Mouse (Mus musculus) 3T3-L1 (cell line): ENCODE measurements around the gene Pnpla7.

Experiments
- DNase-seq: peaks from one replicate; pipeline ENCODE4 v3.0.0-alpha.2; 2015; ENCODE audit warnings: low read depth, low spot score

Pnpla7 gene

DNA sequence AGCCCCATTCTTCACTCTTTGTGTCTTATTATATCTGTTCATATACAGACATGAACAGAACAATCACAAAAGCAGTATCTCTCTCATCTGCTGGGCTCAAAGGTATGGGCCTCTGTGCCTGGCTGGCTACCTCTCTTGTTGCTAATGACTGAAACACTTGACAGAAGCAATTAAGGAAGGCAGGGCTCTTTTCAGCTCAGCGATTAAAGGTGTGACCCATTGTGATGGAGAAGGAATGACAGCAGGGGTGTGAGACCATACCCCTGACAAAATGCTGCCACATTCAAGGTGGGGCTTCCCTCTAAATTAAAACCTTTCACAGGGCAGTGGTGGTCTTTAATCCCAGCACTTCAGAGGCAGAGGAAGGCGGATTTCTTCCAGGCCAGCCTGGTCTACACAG, 11.9 kb downstream of the Pnpla7 start:
- DNase-seq: no peak

DNA sequence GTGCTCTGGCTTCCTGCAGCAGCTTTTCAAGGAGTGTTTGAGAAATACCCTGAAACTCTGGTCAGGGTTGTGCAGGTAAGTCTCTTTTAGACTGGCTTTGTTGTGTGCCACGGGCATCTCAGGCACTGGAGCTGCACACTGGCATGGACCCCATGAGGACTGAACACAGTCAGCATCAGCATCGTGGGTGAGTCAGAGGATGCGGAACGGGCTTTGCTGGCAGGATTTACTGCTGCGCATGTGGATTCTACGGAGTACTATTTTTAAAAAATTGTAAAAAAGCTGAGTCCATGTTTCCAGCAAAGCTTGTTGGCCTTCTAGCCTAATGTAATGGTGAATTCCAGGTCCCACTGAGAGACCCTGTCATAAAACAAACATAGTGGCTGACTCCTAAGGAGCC, 19.5 kb downstream of the Pnpla7 start:
- no peak for DNase-seq

DNA sequence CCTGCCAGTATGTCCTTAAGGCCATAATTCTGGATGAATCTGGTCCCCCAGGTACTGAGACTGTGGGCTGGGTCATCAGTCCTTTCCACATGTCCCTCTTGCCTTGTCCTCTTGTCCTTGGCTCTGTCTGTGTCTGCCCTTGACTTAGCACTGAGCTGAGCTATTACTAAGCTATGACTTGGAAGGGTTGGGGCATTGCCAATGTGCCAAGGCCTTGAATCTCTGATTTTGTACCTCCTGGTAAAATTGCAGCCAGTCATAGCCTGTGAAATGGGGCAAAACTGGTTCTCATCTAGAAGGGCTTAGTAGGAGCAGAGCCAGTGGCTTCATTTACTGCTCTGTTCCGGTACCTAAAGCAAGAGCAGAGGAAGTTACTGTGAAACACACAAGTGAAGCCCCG, 20.6 kb downstream of the Pnpla7 start:
- no peak for DNase-seq

DNA sequence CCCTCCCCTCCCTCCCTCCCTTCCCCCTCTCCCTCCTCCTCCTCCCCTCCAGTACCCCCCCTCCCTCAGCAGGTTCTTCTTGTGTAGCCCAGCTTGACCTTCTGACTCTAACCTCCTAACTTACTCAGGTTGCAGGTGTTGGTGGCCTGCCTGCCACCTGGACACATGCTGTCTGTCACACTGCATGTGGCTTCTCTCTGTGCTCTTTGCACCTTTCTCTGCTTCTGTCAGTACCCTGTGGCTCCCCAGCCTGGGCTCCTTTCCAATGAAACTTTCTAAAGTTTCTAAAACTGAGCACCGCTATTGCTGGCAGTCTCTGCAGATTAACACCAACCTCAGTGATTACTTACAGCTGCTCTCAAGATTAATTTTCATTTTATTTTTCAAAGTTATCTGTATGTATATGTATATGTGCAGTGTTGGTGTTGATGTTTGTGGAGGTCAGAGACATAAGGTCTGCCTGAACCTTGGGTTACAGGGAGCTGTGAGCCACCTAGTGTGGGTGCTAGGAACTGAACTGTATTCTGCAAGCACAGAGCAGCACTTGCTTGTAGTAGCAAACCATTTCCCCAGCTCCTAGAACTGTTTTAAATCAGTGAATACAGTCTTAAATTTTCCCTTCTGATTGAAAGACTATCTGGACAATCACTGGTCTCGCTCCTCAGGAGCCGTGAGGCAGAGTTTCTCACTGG, 24.9 kb downstream of the Pnpla7 start:
- peak; percentile 35 for DNase-seq

DNA sequence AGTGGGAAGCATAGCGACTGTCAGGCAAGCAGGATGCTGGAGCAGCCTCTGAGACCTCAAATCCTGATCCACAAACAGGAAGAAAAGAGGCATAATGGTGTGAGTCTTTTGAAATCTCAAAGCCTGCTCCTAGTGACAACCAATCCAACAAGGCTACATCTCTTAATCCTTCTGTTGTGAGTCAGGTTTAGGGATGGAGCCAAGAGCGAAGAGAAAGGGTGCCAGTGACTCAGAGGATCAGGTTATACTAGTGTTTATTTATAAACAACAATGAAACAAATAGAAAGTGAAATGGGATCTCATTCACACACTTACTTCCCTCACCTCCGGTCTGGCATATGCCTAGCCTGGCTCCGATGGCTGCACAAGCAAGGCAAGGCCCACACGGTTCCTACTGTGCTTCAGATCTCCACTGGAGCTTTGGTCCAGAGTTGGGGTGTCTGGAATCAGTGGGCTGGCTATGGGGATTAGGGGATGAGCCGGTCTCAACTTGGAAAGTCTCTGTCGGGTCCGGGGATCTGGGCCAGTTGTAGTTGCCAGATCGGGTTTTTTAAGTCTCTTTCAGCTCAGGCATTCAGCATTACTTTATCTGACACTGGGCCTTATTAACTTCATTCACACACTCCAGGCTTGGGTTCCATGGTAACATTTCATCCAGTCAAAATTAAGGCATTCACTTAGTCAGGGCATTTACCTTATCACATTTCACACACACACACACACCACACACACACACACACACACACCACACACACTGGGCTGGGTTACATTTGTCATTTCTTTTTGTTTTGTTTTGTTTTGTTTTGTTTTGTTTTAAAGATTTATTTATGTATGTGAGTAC, 28.3 kb downstream of the Pnpla7 start:
- DNase-seq: peak; percentile 60

DNA sequence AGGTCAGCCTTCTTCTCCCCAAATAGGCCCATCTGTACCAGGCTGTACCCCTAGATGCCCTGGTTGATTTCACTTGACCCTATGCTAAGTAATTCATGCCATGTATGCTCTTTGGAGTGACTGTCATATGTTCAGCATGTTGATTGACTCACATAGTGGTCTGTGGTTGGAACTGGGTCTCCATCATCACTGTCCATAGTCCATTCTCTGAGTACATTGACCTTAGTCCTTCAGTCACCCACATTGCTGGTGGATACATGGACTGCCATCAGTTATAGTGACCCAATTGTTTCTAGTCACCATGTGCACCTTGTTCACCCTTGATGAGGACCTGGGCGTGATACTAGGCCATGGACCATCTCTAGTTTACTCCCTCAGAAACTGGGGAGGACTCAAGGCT, 30.9 kb downstream of the Pnpla7 start:
- no peak for DNase-seq

DNA sequence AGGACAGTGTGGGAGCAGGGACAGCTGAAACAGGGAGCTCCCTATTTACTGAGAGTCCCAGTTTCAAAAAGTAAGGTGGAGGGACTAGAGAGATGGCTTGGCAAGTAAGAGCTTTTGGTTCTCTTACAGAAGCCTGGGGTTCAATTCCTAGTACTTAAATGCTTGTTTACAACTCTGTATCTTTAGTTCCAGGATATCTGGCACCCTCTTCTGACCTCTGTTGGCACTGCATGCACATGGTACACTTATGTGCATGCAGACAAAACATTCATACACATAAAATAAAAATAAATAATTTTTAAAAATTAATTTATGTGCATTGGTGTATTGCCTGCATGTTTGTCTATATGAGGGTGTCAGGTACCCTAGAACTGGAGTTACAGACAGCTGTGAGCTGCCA, 32.4 kb downstream of the Pnpla7 start:
- peak; percentile 27 for DNase-seq

DNA sequence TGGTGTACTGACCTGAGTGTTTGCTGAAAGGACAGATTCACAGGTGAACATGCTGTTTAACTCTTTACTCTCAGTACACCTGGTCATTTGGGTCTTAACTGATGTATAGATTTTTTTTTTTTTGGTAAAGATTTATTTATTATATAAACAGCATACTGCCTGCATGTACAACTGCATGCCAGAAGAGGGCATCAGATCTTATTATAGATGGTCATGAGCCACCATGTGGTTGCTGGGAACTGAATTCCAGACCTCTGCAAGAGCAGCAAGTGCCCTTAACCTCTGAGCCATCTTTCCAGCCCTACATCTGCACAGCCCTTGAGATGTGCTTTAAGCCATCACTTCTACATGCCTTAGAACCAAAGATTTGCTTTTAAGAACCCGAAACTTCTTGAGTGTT, 46.8 kb downstream of the Pnpla7 start:
- peak; percentile 8 for DNase-seq

DNA sequence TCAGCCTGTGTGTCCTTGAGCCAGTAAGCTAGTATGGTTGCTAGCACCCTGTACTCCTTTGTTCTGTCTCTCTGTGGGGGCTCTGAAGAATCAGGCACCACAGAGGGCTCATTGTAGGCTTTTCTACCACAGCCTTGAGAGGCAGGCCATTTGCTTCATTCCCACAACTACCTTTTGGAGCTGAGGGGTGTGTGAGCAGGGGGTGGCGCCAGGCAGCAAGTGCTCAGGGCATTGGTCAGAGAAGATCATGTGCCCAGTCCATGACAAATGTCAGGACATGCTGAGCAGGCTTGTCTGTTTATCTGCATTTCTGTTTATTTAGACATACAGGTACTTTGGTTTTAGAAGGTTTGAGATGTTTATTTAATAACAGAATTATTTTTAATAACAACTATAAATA, 49.3 kb downstream of the Pnpla7 start:
- no peak for DNase-seq

DNA sequence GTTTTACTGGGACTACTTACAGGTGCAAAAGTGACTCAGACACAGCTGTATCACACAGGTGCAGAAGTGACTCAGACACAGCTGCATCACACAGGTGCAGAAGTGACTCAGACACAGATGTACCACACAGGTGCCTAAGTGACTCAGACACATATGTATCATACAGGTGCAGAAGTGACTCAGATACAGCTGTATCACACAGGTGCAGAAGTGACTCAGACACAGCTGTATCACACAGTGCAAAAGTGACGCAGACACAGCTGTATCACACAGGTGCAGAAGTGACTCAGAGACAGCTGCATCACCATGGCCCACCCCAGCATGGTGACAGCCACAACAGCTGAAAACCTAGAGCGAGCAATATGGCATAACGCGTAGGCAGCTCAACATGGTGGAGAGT, 59.2 kb downstream of the Pnpla7 start:
- no peak for DNase-seq

DNA sequence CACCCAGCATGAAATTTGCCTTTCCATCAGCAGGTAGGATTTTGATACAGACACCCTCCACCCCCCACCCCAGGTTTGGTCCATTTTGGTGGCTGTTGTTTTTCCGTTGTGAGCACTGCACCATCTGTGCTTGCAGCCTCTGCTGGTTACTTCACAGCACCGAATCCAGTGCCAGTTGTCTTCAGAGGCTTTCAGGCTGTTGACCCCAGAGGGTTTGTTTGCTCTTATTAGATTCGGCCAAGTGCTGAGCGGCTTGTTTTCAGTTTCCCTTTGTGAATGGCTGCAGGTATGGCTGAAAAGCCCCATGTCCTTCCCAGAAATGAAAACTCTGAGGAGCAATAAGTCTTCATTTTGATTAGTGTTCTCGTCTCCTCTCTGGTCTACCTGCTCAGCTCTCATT, 64.3 kb downstream of the Pnpla7 start:
- DNase-seq: no peak

DNA sequence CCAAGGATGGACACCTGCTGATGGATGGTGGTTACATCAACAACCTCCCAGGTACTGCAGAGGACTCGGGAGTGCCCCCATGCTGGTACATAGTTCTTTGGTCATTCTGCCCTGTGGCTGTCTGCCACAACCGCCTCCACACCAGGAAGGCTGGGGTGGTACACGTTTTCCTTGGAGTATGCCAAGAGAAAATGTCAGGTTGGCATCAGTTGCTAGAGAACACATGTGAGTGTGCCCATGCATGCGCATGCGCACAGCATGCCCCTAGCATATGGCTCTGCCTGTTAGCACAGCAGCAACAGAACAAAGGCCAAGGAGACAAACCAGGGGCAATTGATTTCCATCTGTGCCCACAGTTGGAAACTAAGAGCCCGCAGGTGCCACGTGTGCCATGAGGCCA, 75.1 kb downstream of the Pnpla7 start:
- no peak for DNase-seq

DNA sequence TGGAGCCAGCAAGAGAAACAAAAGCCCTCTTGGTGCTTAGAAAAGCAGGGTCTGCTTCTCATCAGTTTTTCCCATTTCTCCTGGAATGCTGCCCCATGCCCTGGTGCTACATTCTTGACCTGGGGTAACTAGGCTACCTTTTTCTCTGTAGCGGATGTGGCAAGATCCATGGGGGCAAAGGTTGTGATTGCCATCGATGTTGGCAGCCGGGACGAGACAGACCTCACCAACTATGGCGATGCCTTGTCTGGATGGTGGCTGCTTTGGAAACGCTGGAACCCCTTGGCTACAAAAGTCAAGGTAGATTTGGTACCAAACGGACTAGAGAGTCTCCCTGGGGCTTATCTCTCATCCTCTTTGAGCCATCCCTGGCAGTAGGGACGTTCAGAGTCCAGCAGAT, 75.6 kb downstream of the Pnpla7 start:
- DNase-seq: no peak

DNA sequence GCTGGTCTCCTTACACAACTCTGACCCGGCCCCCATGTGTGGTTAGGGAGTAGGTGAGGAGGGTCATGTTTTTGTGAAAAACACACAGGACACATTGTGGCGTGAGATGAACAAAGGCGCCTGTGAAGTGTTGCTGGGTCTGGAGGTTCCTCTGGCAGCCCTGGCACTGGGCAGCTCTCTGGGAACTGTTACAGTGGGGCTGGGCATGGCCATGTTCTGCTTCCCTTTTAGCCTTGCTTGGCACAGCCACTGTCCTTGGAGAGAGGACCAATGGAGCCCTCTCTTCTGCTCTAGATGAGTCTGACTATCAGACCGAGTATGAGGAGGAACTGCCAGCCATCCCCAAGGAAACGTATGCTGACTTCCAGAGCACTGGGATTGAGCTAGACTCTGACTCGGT, 77.3 kb downstream of the Pnpla7 start:
- no peak for DNase-seq

DNA sequence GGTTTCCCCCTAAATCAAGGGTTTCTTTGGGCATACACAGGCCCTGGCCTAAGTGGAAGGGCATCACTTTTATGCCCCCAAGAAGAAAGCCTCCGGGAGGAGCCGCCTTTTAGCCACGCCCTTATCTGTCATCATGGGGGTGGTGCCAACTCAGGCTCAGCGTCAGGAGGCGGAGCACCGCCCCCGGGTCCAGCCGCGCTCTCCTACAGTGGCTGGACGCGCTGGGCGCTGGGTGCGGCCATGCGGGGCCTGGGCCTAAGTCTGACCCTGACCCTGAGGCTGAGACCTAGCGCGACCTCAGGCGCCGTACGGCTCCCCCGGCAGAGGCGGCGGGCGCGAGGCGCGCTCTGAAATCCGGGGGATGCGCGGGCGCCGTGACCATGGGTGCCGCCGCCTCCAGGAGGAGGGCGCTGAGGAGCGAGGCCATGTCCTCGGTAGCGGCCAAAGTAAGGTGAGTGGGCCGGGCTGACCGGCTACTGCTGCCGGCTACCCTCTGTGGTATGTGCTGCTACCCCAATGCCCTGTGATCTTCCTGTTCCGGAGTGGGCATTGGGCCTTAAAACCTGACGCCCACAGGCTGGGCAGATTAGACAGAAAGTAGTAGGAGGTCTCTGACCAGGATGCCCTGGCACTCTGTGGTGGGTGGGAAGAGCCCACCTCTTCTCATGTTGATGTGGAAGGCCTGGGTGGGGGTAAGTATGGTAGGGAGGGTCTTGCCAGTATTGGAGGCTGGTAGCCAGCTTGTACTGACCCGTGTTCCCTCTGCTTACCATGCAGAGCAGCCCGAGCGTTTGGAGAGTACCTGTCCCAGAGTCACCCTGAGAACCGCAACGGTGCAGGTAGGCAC, 78.6 kb downstream of the Pnpla7 start, which contains the start of gene Nsmf:
Gene Nsmf (plus strand): TSS at position 135 of the 847 bp plus-strand sequence.
- peak; percentile 83 for DNase-seq

DNA sequence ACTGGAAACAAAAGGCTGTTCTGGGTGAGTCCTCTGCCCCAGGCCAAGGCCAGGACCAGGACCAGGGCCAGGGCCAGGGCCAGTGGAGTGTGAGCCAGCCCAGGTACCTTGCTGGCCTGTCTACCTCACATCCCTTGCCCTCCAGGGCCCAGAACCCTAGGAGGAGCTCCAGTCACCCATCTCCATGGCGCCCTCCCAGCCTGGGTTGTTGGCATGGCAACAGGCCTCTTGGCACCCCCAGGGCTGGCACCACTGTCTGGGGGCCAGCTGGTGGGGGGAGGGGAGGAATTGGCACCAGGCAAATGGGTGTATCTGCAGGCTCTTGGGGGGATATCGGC, 79.2 kb downstream of the Pnpla7 start:
- peak; percentile 29 for DNase-seq

DNA sequence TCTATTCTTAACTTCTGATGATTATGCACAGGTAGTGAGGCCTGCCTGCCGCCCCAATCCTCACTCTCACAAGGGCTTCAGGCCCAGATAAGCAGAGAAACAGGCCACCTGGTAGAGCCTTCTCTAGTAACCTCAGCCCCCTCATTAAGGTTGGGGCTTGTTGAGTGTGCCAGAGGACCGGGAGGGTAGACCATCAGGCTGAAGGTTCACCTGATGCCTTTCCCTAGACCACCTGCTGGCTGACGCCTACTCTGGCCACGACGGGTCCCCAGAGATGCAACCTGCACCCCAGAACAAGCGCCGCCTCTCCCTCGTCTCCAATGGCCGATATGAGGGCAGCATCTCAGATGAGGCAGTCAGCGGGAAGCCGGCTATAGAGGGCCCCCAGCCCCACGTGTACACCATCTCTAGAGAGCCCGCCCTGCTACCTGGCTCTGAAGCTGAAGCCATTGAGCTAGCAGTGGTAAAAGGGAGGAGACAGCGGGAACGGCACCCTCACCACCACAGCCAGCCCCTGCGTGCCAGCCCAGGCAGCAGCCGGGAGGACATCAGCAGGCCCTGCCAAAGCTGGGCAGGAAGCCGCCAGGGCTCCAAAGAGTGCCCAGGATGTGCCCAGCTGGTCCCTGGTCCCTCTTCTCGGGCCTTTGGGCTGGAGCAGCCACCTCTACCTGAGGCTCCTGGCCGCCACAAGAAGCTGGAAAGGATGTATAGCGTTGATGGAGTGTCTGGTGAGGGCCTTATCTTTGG, 79.7 kb downstream of the Pnpla7 start:
- DNase-seq: no peak

DNA sequence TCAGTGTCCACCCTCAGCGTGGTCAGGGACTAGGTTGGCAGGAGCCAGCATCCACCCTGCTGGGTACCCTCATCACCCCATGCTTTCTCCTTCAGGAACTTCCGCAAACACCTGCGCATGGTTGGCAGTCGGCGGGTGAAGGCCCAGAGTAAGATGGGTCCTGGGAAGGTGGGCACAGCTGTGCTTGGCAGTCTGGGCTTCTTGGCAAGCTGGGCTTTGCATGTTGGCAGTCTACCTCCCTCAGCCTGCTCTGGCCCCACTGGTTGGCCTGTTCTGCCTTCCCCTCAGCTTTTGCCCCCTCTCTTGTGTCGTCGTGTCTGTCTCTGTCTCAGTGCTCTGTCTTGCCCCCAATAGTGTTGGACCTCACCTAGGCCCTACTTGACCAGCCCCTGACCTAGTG, 83.1 kb downstream of the Pnpla7 start:
- no peak for DNase-seq

DNA sequence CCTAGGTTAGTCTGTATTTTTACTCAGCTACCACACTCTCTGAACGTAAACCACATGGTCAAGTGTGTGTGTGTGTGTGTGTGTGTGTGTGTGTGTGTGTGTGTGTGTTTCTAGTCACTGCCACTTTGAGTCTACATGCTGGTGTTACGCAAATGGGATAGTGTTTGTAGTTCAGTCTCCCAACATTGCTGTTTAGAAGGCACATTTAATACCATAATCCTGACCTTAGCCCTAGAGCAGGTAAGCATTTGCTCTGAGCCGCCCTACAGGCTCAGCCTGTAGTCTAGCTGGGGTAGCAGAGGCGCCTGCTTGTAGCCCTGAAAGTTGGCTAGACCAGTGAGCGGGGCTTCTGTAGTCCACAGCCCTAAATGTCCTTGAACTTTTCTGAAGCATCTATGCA, 87.7 kb downstream of the Pnpla7 start:
- no peak for DNase-seq

DNA sequence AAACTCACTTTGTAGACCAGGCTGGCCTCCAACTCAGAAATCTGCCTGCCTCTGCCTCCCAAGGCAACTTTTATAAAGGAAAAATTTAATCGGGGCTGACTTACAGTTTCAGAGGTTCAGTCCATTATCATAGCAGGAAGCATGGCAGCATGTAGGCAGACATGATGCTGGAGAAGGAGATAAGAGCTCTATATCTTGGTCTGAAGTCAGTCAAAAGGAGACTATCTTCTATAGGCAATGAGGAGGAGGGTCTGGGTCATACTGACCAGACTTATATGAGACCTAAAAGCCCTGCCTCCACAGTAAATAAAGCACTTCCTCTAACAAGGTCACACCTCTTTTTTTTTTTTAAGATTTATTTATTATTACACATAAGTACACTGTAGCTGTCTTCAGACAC, 88.5 kb downstream of the Pnpla7 start:
- DNase-seq: no peak

DNA sequence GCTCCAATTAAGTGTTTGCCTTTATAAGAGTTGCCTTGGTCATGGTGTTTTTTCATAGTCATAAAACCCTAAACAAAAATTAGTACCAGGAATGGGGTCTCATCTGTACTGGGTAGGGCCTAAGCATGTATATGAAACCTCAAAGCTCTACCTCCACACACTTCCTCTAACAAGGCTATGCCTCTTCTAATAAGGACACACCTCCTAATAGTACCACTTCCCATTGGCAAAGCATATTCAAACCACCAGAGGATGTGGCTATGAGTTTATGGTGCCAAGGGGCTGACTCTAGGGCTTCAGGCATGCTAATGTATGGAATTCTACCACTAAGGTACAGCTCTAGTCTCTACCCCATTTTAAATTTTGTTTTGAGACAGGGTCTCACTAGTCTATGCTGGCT, 89.7 kb downstream of the Pnpla7 start:
- DNase-seq: no peak

DNA sequence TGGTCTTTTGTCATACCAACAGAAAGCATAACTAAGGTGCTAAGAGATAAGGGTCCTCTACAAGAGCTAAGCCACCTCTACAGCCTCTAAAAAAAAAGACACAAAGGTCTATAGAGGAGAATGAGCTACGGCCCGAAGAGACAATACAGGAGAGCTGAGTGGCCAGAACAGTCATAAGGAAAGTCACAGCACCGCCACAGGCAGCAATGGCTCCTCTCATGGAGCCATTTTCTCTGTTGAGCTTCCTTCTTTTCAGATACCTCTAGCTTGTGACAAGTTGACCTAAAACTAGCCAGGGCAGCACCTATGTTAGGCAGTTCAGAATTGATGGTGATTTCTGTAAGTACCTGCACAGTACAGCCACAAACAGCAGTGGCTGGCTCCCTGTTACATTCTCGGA, 90.7 kb downstream of the Pnpla7 start:
- no peak for DNase-seq
